Mouse (Mus musculus) small intestine, adult 10 weeks (tissue): ENCODE results near the gene Lrfn1. TPM values are rescaled to one million over a fixed set of nuclear protein-coding genes. Genes with fewer than 3 reads are reported as not detected.

ENCODE experiments used
- polyA plus RNA-seq: library from polyadenylated mRNA; stranded (reverse); fragments of 350-450 nt; fragmentation: Illumina TruSeq; extraction: RNeasy Lipid Tissue Mini Kit (QIAGEN cat#74804); gene quantifications from one replicate; pipeline ENCODE4 v1.2.3, GENCODE M21; 2014; ENCODE audit warnings: low replicate concordance

Lrfn1 gene
- polyA plus RNA-seq, result not detected

DNA sequence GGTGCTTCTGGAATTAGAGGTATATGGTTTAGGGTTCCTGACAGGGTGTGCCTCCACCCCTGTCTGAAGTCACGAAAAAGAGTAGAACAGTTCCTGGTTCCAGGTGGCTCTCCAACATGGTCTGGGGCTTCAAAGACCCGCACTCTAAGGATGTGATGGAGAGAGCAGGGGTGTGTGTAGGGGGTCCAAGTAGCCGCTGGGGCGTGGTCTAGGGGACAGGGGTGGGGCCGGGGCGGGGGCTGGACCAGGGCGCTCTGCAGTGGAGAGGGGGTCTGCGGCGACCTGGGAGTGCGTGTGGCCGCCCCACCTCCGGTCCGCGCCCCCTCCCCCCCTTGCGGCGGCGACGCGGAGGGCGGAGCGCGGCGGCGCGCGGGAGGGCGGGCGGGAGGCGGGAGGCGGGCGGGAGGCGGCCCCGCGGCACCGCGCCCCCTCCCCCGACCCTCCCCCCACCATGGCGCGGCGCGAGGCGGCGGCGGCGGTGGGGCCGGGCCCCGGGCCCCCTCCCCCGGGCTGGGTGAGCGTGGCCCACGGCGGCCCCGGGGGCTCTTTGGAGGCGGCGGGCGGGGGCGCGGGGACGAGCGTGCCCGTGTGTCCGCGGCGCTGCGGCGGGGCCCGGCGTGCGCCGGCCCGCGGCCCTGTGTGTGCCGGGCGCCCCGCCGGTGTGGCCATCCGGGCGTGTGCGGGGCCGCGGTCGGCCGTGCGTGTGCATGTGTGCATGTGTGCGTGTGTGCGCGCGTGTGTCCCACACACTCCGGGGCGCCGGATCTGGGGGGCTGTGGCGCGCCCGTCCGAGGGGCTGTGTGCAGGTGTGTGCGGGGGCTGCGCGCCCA lies at the start of gene Lrfn1:
Gene Lrfn1, plus strand, starts transcription at position 450 of the 830 bp plus-strand sequence.

DNA sequence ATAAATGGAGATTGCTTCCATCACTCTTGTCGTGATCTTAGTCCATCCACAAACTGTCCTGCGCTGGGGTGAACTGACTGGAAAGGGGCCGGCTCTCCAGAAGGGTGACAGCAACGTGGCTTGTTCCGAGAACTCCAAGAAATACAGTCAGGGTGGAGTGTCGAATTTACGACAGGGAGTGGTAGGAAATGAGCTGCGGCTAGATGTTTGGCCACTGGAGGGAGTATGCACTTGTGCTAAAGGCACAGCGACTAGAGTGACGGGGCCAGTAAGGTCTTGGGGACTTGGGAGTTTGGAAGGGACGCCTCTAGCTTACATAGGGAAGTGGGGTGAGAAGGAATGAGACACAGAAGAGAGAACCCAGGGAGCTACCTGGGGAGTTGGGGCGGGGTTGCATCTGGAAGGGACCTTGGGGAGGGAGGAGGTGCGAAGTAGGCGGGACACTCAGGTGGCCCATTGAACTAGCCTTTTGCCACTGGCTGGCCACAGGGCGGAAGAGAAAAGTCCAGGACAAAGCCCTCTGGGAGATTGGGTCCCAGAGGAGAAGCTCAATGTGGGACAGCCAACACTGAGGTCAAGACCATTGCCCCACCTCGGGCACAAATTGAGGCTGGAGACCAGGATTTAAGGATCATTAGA lies 14.7 kb upstream of the Lrfn1 start, which contains the start of gene Gmfg:
Gene Gmfg, plus strand, starts transcription at position 516 of the 639 bp plus-strand sequence.

DNA sequence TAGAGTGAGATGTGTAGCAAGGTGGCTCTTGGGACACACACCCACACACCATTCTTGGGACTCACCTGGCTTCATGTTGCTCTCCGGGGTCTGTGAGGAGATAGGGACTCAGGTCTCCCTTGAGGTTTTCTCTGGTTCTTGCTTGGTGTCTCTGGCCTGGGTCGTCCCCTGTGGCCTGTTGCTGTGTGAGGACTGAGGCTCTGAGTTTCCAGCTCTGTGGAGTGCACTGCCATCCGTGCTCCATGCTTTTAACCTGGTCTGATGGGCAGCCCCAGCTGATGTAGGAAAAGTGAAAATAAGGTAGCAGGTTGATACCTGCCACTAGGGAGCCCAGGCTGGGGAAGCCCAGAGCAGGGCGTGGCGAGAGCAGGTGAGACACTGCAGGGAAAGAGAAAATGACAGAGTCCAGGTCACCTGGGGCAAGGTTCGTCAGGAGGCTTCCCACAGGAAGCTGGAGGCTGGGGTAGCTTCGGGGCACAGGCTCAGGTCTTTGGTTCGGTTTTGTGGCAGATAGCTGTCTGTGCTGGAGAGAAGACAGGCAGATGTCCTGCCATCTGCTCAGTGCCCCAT lies 58.7 kb downstream of the Lrfn1 start, which contains the start of gene Ifnl2:
Gene Ifnl2, minus strand, starts transcription at position 51 of the 570 bp plus-strand sequence.

Other genes starting within 250 kb of the Lrfn1 start
- gene Eid2, start 184.1 kb upstream of the Lrfn1 start, polyA plus RNA-seq, result 1.9 TPM
- 5.1 TPM for gene Eid2b, start 174.2 kb upstream of the Lrfn1 start, polyA plus RNA-seq
- gene Selenov, start 160.8 kb upstream of the Lrfn1 start, polyA plus RNA-seq, result not detected
- gene Dll3, start 149.7 kb upstream of the Lrfn1 start, polyA plus RNA-seq, result not detected
- gene Timm50, start 139.9 kb upstream of the Lrfn1 start, polyA plus RNA-seq, result 3.6 TPM
- 17.7 TPM for gene Supt5, start 113.2 kb upstream of the Lrfn1 start, polyA plus RNA-seq
- gene Rps16, start 101.3 kb upstream of the Lrfn1 start, polyA plus RNA-seq, result 88.0 TPM
- 1.4 TPM for gene Plekhg2, start 79.4 kb upstream of the Lrfn1 start, polyA plus RNA-seq
- gene Zfp36, start 71.7 kb upstream of the Lrfn1 start, polyA plus RNA-seq, result 49.2 TPM
- gene Med29, start 59.3 kb upstream of the Lrfn1 start, polyA plus RNA-seq, result 1.0 TPM
- 41.1 TPM for gene Paf1, start 59.0 kb upstream of the Lrfn1 start, polyA plus RNA-seq
- gene Gmfg, start 14.5 kb upstream of the Lrfn1 start, polyA plus RNA-seq, result 12.2 TPM
- not detected for gene Ifnl2, start 58.5 kb downstream of the Lrfn1 start, polyA plus RNA-seq
- not detected for gene Ifnl3, start 70.9 kb downstream of the Lrfn1 start, polyA plus RNA-seq
- gene Sycn, start 88.9 kb downstream of the Lrfn1 start, polyA plus RNA-seq, result 1.0 TPM
- gene Nccrp1, start 95.3 kb downstream of the Lrfn1 start, polyA plus RNA-seq, result not detected
- 11.0 TPM for gene Samd4b, start 146.2 kb downstream of the Lrfn1 start, polyA plus RNA-seq
- gene Pak4, start 146.2 kb downstream of the Lrfn1 start, polyA plus RNA-seq, result 1.1 TPM
- not detected for gene Acp7, start 179.4 kb downstream of the Lrfn1 start, polyA plus RNA-seq
- gene Fbxo27, start 240.9 kb downstream of the Lrfn1 start, polyA plus RNA-seq, result not detected